Mouse (Mus musculus): ENCODE measurements at regions not wholly inside any gene's neighbourhood (a gene's known extent, or its start where the extent isn't known, plus 50 kb on each side); places are given as distances from the start of the nearest gene placed in this dataset.

- TF ChIP-seq POLR2A (IDR thresholded peaks at IDR 0.05; ENCODE audit: low read depth, low read length): no peak
- no peak for TF ChIP-seq CTCF (IDR thresholded peaks at IDR 0.05; ENCODE audit: extremely low read depth, insufficient read depth, insufficient read length, insufficient replicate concordance)
These were observed 219.9 kb upstream of the Amigo2 start for GRCm38 (mm10) chr15:97466906-97467465.
